Mouse (Mus musculus) liver, embryonic 18 days (tissue): ENCODE data around the gene P2ry2. TPM values are rescaled to one million over a fixed set of nuclear protein-coding genes. Genes with fewer than 3 reads are reported as not detected.

Experiments
- polyA plus RNA-seq: library from polyadenylated mRNA; depleted of rRNA; stranded (reverse); fragments of >200 nt; gene quantifications from 2 replicates; pipeline ENCODE4 v1.2.3, GENCODE M21; 2012; rRNA removed

P2ry2 gene
- 4.0 and 4.3 TPM in 2 replicates for polyA plus RNA-seq

GRCm38 (mm10) chr7:101012541-101012940, at the start of gene P2ry2:
Gene P2ry2 (minus strand): TSS chr7:101012866.

GRCm38 (mm10) chr7:100974135-100974903, 38.3 kb downstream of the P2ry2 start, which contains the start of gene P2ry6:
Gene P2ry6 (minus strand): TSS chr7:100974649.

Other genes with a start within 250 kb of the P2ry2 start
- gene Relt, start 149.4 kb downstream of the P2ry2 start, polyA plus RNA-seq = 12.6 and 14.5 TPM in 2 replicates
- 1.7 and 2.1 TPM in 2 replicates for gene Arhgef17, start 80.8 kb downstream of the P2ry2 start, polyA plus RNA-seq
- 4.4 and 4.7 TPM in 2 replicates for gene P2ry6, start 38.2 kb downstream of the P2ry2 start, polyA plus RNA-seq
- 4.9 and 5.1 TPM in 2 replicates for gene Fchsd2, start 80.0 kb upstream of the P2ry2 start, polyA plus RNA-seq